Mouse (Mus musculus): Measurements from ENCODE around the gene 3110082J24Rik. TPM values are rescaled to one million over a fixed set of nuclear protein-coding genes. Genes with fewer than 3 reads are reported as not detected.
A peak's percentile ranks its signal among the peaks of the same experiment; 100 is the strongest.

The 3110082J24Rik gene
- 6.3 and 6.5 TPM in 2 replicates for polyA plus RNA-seq (2014; fragmentation: Nextera tagmentation; extraction: Ambion mirVana)

DNA sequence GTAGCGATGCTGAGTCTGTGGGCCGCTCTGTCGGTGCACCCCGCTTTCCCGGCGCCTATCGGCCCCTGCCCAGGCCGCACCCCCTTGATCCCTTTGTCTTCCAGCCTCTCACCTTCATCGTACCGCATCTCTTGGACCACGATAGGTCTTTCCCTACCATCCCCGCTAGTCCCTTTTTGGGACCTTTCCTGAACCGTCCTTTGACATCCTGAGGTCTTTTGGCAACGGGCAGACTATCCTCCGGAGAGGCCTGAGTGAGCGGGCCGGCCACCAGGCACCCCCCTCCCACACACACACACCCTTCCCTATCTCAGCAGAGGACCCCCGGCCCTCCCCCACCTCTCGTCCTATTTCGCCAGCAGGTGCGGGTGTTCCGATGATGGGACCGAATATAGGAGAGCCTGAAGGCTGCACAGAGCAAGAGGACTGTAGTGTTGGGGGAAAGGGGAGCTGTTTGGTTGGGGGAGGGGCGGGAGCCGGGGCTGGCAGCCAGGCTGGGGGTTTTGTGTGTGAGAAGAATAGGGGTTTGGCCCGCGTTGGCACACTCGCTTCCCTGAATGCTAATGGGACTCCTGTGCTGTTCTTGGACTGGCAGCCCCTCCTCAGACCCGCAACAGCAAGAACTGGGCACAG, at the start of gene 3110082J24Rik:
3110082J24Rik (minus strand) TSS at position 419 of the 633 bp plus-strand sequence.
- whole genome bisulfite sequencing: 2% methylated on average over 29 of the region's 29 CpGs
- H3K27me3 ChIP-seq (ENCODE audit: control insufficient read depth, insufficient read depth, low read length): peaks cover 3% of the 10 kb centered on the region; the same call in 1 of the 2 replicates

GRCm38 (mm10) chr5:30155395-30155792, 49.5 kb upstream of the 3110082J24Rik start:
- DNase-seq (ENCODE audit: low spot score): no peak

More for the DNA sequence above, at the start of gene 3110082J24Rik:
- peak within 1 kb of the TSS; percentile 86 for H3K9ac ChIP-seq (ENCODE audit: low read depth, low read length)
- ATAC-seq (ENCODE audit: low FRiP score) (peak; percentile 34), DNase-seq (ENCODE audit: low spot score) (peak; percentile 69)
- no peaks in the 10 kb centered on the region for H3K36me3 ChIP-seq (ENCODE audit: control insufficient read depth, insufficient read depth, low read length)
- peaks cover 28% of the 10 kb centered on the region for H3K4me1 ChIP-seq (replicated peaks; ENCODE audit: control insufficient read depth, insufficient read depth, low read length)
- H3K9me3 ChIP-seq (ENCODE audit: control insufficient read depth, low read length): no peaks in the 10 kb centered on the region
- H3K4me3 ChIP-seq (ENCODE audit: low read depth, low read length): peak within 1 kb of the TSS; percentile 75
- peak within 1 kb of the TSS; percentile 87 for H3K27ac ChIP-seq (ENCODE audit: low read depth, low read length)
- H3K4me2 ChIP-seq (replicated peaks; ENCODE audit: low read depth, low read length): peak within 1 kb of the TSS; percentile 95

GRCm38 (mm10) chr5:30154474-30155394, 48.8 kb upstream of the 3110082J24Rik start, which contains the start of the genes Hadha and Hadhb:
Gene Hadha (minus strand): TSS chr5:30155162.
Gene Hadhb (plus strand): TSS chr5:30155248.
- peak; percentile 93 for DNase-seq (ENCODE audit: low spot score)
- peak; percentile 92 for ATAC-seq (ENCODE audit: low FRiP score)
- Histone ChIP-seq H3K4me2 (replicated peaks; ENCODE audit: low read depth, low read length) (peak within 1 kb of the TSS; percentile 75), H3K27ac (ENCODE audit: low read depth, low read length) (peak within 1 kb of the TSS; percentile 56), H3K9ac (ENCODE audit: low read depth, low read length) (peak within 1 kb of the TSS; percentile 78), H3K4me3 (ENCODE audit: low read depth, low read length) (peak within 1 kb of the TSS; percentile 71), H3K27me3 (ENCODE audit: control insufficient read depth, insufficient read depth, low read length) (no peaks in the 10 kb centered on the region), H3K9me3 (ENCODE audit: control insufficient read depth, low read length) (no peaks in the 10 kb centered on the region), H3K4me1 (replicated peaks; ENCODE audit: control insufficient read depth, insufficient read depth, low read length) (0 out of 2 replicates have a peak, but pooled peaks cover 2% of the 10 kb centered on the region), H3K36me3 (ENCODE audit: control insufficient read depth, insufficient read depth, low read length) (no peaks in the 10 kb centered on the region)
- WGBS: under 1% methylated on average over 53 of the region's 53 CpGs

More at GRCm38 (mm10) chr5:30155395-30155792, 49.5 kb upstream of the 3110082J24Rik start:
- H3K9ac ChIP-seq (ENCODE audit: low read depth, low read length): peak overlapping the region; percentile 78
- 0 out of 2 replicates have a peak, but pooled peaks cover 2% of the 10 kb centered on the region for H3K4me1 ChIP-seq (replicated peaks; ENCODE audit: control insufficient read depth, insufficient read depth, low read length)
- H3K27ac ChIP-seq (ENCODE audit: low read depth, low read length): peak overlapping the region; percentile 56; the same call in 1 of the 2 replicates
- H3K27me3 ChIP-seq (ENCODE audit: control insufficient read depth, insufficient read depth, low read length): no peaks in the 10 kb centered on the region
- peak; percentile 82 for ATAC-seq (ENCODE audit: low FRiP score)
- WGBS: under 1% methylated on average over 31 of the region's 31 CpGs
- H3K36me3 ChIP-seq (ENCODE audit: control insufficient read depth, insufficient read depth, low read length): no peaks in the 10 kb centered on the region
- peak overlapping the region; percentile 75 for H3K4me2 ChIP-seq (replicated peaks; ENCODE audit: low read depth, low read length)
- H3K9me3 ChIP-seq (ENCODE audit: control insufficient read depth, low read length): no peaks in the 10 kb centered on the region
- peak overlapping the region; percentile 71 for H3K4me3 ChIP-seq (ENCODE audit: low read depth, low read length)

GRCm38 (mm10) chr5:30154013-30154412, 48.1 kb upstream of the 3110082J24Rik start:
- peak overlapping the region; percentile 78 for H3K9ac ChIP-seq (ENCODE audit: low read depth, low read length)
- H3K4me1 ChIP-seq (replicated peaks; ENCODE audit: control insufficient read depth, insufficient read depth, low read length): 0 out of 2 replicates have a peak, but pooled peaks cover 2% of the 10 kb centered on the region
- ATAC-seq (ENCODE audit: low FRiP score): no peak
- peak; percentile 55 for DNase-seq (ENCODE audit: low spot score)
- peak overlapping the region; percentile 71 for H3K4me2 ChIP-seq (replicated peaks; ENCODE audit: low read depth, low read length)
- H3K36me3 ChIP-seq (ENCODE audit: control insufficient read depth, insufficient read depth, low read length): no peaks in the 10 kb centered on the region
- no peak overlapping the region for H3K27ac ChIP-seq (ENCODE audit: low read depth, low read length)
- no peaks in the 10 kb centered on the region for H3K9me3 ChIP-seq (ENCODE audit: control insufficient read depth, low read length)
- H3K27me3 ChIP-seq (ENCODE audit: control insufficient read depth, insufficient read depth, low read length): no peaks in the 10 kb centered on the region
- H3K4me3 ChIP-seq (ENCODE audit: low read depth, low read length): peak overlapping the region; percentile 71
- 26% methylated on average over 4 of the region's 4 CpGs for WGBS

DNA sequence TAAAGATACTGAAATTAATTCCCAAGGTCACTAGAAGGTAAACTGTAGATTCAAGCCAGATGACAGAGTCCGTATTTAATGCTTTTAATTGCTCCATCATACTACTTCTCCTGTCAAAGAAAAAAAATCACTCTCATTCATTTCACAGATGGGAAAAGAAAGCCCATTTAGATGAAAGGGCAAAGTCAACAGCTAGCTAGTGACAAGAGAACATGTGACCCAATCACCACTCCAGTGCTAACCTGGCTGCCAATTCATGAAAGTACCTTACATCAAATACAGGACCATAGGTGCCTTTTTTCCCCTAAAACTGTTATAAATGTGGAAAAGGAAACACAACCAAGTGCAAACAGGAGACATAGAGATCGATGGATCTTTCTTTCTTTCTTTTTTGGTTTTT, 47.3 kb upstream of the 3110082J24Rik start:
- no peak overlapping the region for H3K27ac ChIP-seq (ENCODE audit: low read depth, low read length)
- no peak overlapping the region for H3K4me2 ChIP-seq (replicated peaks; ENCODE audit: low read depth, low read length)
- WGBS: 94% methylated on average over 2 of the region's 2 CpGs

DNA sequence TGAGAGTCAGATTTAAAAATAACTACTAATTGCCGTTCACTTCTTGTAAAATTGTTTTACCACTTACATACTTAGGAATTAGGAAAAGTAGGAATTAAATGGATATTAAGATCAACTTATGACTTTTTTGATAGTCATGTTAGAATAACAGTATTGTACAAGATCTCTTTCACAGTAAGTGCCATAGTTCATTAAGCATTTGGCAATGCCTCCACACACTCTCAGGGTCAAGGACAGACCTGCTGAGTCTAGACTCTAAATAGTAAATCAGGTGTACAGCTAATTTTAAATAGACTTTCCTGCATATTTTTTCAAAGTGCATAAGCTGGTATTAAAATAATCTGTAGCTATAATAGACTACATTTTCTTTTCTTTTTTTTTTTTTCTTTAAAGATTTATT, 46.5 kb upstream of the 3110082J24Rik start:
- ATAC-seq (ENCODE audit: low FRiP score) (no peak), DNase-seq (ENCODE audit: low spot score) (no peak)
- Histone ChIP-seq H3K4me2 (replicated peaks; ENCODE audit: low read depth, low read length) (no peak overlapping the region), H3K36me3 (ENCODE audit: control insufficient read depth, insufficient read depth, low read length) (no peaks in the 10 kb centered on the region), H3K9me3 (ENCODE audit: control insufficient read depth, low read length) (no peaks in the 10 kb centered on the region), H3K27me3 (ENCODE audit: control insufficient read depth, insufficient read depth, low read length) (no peaks in the 10 kb centered on the region), H3K4me1 (replicated peaks; ENCODE audit: control insufficient read depth, insufficient read depth, low read length) (0 out of 2 replicates have a peak, but pooled peaks cover 2% of the 10 kb centered on the region), H3K9ac (ENCODE audit: low read depth, low read length) (no peak overlapping the region), H3K4me3 (ENCODE audit: low read depth, low read length) (no peak overlapping the region), H3K27ac (ENCODE audit: low read depth, low read length) (no peak overlapping the region)
- 91% methylated on average over 1 of the region's 1 CpGs for WGBS

More for the DNA sequence above, 47.3 kb upstream of the 3110082J24Rik start:
- ATAC-seq (ENCODE audit: low FRiP score) (no peak), DNase-seq (ENCODE audit: low spot score) (no peak)
- Histone ChIP-seq H3K4me3 (ENCODE audit: low read depth, low read length) (no peak overlapping the region), H3K9me3 (ENCODE audit: control insufficient read depth, low read length) (no peaks in the 10 kb centered on the region), H3K4me1 (replicated peaks; ENCODE audit: control insufficient read depth, insufficient read depth, low read length) (0 out of 2 replicates have a peak, but pooled peaks cover 2% of the 10 kb centered on the region), H3K27me3 (ENCODE audit: control insufficient read depth, insufficient read depth, low read length) (no peaks in the 10 kb centered on the region), H3K36me3 (ENCODE audit: control insufficient read depth, insufficient read depth, low read length) (no peaks in the 10 kb centered on the region), H3K9ac (ENCODE audit: low read depth, low read length) (no peak overlapping the region)

- Histone ChIP-seq H3K27me3 (ENCODE audit: control insufficient read depth, insufficient read depth, low read length) (no peaks in the 10 kb centered on the region), H3K4me2 (replicated peaks; ENCODE audit: low read depth, low read length) (no peak overlapping the region), H3K9ac (ENCODE audit: low read depth, low read length) (no peak overlapping the region), H3K4me1 (replicated peaks; ENCODE audit: control insufficient read depth, insufficient read depth, low read length) (0 out of 2 replicates have a peak, but pooled peaks cover 2% of the 10 kb centered on the region), H3K27ac (ENCODE audit: low read depth, low read length) (no peak overlapping the region), H3K4me3 (ENCODE audit: low read depth, low read length) (no peak overlapping the region), H3K9me3 (ENCODE audit: control insufficient read depth, low read length) (no peaks in the 10 kb centered on the region), H3K36me3 (ENCODE audit: control insufficient read depth, insufficient read depth, low read length) (no peaks in the 10 kb centered on the region)
- no peak for ATAC-seq (ENCODE audit: low FRiP score)
- 85% methylated on average over 4 of the region's 4 CpGs for whole genome bisulfite sequencing
- no peak for DNase-seq (ENCODE audit: low spot score)
Measured at GRCm38 (mm10) chr5:30152007-30152406, 46.1 kb upstream of the 3110082J24Rik start.

DNA sequence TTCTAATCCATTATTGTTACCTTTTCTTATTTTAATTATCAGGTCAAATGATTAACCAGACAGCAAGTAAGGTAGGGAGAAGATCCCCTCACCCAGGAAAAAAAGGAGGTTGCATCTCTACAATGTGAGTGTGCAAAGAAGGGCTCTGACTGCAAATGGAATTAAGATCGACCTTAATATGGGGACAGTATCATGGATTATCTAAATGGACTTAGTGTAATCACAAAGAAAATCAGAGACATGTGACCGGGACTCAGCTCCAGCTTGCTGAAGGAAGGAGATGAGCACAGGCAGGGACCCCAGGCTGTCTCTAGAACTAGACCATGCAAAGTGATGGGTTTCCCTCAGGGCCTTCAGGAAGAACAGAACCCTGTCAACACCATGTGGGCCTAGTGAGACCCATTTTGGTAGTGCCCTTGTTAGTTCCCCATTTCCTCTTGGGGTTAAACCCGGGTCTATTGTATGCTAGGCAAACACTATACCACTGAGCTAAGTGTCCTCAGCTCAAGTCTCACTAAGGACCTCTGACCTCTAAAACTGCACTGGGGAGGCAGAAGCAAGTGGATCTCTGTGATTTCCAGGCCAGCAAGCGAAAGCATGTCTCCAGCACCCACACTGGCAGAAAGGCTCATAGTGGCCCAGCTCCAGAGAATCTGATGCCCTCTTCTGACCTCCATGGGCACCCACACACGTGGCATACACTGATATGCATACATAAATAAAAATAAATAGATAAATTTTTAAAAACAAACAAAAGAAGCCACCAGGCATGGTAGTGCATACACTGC, 42.4 kb upstream of the 3110082J24Rik start:
- DNase-seq (ENCODE audit: low spot score) (no peak), ATAC-seq (ENCODE audit: low FRiP score) (no peak)
- no peak overlapping the region for H3K9ac ChIP-seq (ENCODE audit: low read depth, low read length)
- 87% methylated on average over 5 of the region's 5 CpGs for WGBS
- no peaks in the 10 kb centered on the region for H3K4me1 ChIP-seq (replicated peaks; ENCODE audit: control insufficient read depth, insufficient read depth, low read length)
- no peaks in the 10 kb centered on the region for H3K27me3 ChIP-seq (ENCODE audit: control insufficient read depth, insufficient read depth, low read length)
- no peaks in the 10 kb centered on the region; the same call in 1 of the 2 replicates for H3K36me3 ChIP-seq (ENCODE audit: control insufficient read depth, insufficient read depth, low read length)
- H3K4me3 ChIP-seq (ENCODE audit: low read depth, low read length): no peak overlapping the region
- H3K4me2 ChIP-seq (replicated peaks; ENCODE audit: low read depth, low read length): no peak overlapping the region
- no peaks in the 10 kb centered on the region for H3K9me3 ChIP-seq (ENCODE audit: control insufficient read depth, low read length)
- no peak overlapping the region for H3K27ac ChIP-seq (ENCODE audit: low read depth, low read length)

All from hindbrain, embryonic 11.5 days (tissue).